Mouse (Mus musculus): ENCODE results near the gene Pik3cd. TPM values are rescaled to one million over a fixed set of nuclear protein-coding genes. Genes with fewer than 3 reads are reported as not detected.

Pik3cd gene
- total RNA-seq, 2 experiments from 2014 or later: 32.2 to 59.5 TPM

DNA sequence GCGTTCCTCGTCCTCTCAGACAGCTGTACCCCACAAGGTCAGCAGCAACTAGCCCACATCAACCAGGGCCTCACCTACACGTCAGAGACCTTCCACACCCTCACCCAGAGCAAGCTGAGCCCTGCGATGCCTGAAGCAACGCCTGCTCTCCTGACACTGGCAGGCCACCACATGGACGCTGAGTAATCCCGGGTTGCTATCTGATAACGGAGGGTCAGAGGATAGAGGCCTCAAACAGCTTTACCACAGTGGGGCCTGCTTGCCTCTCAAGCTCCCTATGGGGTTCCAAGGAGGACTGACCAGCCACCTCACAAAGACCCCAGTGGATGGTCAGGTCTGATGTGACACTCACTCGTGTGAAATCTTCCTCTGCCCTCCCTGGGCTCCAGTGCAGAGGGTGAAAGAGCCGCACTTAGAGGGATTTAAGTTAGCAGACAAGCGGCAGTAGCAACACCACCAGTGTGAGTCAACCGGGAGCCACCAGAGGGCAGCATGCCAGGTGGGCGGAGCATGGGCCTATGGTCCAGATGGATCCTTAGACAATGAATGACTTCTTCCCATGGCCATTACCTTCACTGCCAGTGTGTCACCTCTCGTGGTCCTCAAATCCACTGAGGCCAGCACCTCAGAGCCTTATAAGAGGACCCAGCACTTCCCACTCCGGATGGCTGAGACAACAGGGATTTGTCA, 23.4 kb upstream of the Pik3cd start:
- ATAC-seq (replicated peaks; ENCODE audit: poor library complexity): peak; percentile 74

- no peak for ATAC-seq (replicated peaks; ENCODE audit: poor library complexity)
These were observed 22.6 kb upstream of the Pik3cd start for GRCm38 (mm10) chr4:149724916-149725470.

DNA sequence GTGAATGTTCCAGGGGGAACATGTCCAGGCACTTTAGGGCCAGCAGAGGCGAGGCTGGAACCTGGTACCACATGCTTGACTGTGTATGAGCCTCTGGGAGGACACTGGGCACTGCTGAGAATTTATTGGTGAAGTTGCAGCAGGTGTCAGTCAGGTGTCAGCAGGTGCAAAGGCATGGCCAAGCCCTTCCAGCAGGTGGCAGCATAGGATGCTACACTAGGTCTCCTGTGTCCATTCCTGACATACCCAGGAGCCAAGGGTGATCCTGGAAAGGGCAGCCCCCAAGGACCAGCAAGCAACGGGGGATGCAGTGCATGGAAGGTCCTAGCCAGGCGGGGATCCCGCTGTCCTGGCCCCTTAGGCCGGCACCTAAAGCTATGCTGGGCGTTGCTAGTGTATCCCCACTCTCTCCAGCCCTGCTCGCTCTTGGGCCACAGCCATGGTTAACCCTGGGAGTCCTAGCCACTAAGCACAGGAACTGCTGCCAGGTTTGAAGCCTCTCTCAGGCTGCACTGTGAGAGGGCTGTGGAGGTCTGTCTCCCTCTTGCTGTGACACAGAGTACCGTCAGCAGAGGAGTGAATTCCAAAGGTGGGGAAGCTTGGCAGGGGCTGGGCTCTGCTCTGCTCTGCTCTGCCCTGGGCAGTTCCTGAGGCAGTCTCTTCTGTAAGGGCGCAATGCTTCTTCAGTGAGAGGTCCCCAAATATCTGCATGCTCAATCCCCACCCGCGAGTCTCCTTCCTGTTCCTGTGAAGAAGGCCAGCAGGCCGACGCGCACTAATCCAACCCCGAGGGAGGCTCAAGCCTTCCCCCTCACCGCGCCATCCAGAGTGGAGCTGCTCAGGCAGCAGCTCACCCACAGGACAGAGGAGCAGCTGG, 21.7 kb upstream of the Pik3cd start:
- peak; percentile 32; the same call in 1 of the 2 replicates for ATAC-seq (replicated peaks; ENCODE audit: poor library complexity)

- ATAC-seq (replicated peaks; ENCODE audit: poor library complexity): no peak
These were observed 20.6 kb upstream of the Pik3cd start for GRCm38 (mm10) chr4:149723021-149723390.

GRCm38 (mm10) chr4:149722104-149723020, 20.0 kb upstream of the Pik3cd start:
- no peak for ATAC-seq (replicated peaks; ENCODE audit: poor library complexity)

DNA sequence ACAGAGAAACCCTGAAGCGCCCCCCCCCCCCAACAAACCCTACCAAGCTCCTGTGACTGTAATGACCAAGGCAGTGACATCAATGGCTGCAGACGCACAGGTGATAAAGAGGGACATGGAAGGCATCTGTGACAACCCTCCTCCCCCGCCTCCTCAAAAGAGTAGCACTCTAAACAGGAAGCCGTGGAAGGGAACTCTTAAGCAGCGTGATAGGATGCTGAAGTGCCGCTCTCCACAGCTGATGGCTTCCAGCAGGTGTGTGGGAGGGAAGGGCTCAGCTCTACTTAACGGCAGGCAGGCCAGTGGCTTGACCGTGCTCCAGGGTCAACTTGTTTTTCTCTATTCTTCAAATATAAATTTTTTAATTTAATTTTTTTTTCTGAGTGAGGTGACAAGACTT, 18.8 kb upstream of the Pik3cd start:
- ATAC-seq (replicated peaks; ENCODE audit: poor library complexity): no peak

DNA sequence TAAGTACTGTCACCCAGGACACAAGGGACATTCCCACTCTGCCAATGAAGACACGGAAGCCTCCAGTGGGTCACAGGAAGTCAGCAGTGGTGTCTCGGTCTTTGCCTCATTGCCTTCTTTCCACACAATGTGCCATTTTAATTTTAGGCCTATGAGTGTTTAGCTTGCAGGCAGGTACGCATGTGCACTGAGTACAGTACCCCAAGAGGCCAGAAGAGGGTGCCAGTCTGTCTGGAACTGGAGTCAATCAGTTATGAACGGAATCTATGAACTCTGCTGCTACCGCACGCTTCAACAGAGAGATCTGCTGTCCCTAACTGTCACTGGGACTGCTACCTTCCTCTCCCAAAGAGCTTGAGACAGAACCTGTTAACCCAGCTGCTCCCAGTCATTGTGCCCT, 17.3 kb upstream of the Pik3cd start:
- ATAC-seq (replicated peaks; ENCODE audit: poor library complexity): peak; percentile 69

DNA sequence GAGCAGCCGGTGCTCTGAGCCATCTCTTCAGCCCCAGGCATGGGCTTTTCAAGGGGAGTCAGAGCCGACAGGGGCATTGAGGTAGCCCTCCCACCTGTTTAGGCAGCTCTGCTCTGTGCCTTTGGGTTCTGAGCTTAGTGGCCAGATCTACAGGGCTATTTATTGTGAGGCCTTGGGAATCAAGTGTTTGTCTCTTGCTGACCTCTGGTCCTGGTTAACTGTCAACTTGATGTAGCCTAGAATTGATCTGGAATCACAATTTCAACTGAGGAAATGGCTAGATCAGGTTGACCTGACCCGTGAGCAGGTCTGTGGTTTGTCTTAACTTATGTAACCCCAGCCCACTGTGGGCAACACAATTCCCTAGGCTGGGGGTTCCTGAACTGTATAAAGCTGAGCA, 12.2 kb upstream of the Pik3cd start:
- no peak for ATAC-seq (replicated peaks; ENCODE audit: poor library complexity)

DNA sequence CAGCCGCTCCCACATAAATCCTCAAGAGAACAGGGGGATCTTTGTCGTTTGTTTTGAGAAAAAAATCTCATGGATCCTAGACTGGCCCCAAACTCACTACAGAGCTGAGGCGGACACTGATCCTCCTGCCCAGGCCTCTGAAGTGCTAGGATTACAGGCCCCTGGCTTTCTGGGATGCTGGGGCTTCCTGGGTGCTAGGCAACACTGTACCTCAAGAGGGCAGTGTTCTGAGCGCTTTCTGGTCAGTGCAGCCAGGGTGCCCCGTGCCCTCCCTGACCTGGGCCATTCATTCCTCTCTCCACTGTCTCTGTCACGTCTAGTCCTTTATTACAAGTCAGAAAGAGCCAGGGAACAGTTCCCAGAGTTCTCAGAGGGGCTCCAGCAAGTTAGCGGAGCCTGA, 9.6 kb upstream of the Pik3cd start:
- ATAC-seq (replicated peaks; ENCODE audit: poor library complexity): peak; percentile 68

- ATAC-seq (replicated peaks; ENCODE audit: poor library complexity): no peak
These were observed 9.1 kb upstream of the Pik3cd start for GRCm38 (mm10) chr4:149711485-149711884.

- peak; percentile 97 for ATAC-seq (replicated peaks; ENCODE audit: poor library complexity)
These were observed 8.1 kb upstream of the Pik3cd start for GRCm38 (mm10) chr4:149710510-149710909.

DNA sequence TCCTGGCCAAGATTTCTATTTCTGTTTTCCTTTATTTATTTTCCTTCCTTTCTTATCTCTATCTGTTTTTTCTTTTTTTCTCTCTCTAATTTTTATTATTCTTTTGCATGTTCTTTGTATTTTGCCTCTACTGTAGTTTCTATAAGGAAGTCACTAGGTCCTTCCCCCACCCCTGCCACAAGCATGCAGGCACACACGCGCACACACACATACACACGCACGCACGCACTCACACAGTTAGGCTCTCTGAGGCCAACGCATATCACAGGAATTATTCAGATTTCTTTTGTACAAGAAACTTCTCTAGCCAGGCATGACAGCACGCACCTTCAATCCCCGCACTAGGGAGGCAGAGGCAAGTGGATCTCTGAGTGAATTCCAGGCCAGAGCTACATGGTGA, 3.6 kb upstream of the Pik3cd start:
- ATAC-seq (replicated peaks; ENCODE audit: poor library complexity): 0 out of 2 replicates have a peak, but pooled peaks have one; percentile 24

DNA sequence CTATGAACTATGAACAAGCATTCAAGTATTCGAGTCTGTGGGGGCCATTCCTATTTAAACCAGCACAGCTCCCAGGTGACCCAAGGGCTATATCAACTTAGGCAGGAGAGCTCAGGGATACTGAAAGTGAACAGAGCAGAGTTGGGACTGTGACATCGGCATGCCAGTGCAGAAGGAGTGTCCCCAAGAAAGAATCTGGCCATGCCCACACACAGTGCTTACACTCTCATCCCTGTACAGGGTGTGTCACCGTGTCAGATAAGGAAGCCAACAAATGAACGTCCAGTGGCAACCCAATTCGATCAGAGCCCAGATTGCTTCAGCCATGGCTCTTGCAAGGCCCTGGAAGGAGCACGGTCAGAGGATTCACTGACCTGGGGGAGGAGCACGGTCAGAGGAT, 2.9 kb upstream of the Pik3cd start:
- no peak for ATAC-seq (replicated peaks; ENCODE audit: poor library complexity)

DNA sequence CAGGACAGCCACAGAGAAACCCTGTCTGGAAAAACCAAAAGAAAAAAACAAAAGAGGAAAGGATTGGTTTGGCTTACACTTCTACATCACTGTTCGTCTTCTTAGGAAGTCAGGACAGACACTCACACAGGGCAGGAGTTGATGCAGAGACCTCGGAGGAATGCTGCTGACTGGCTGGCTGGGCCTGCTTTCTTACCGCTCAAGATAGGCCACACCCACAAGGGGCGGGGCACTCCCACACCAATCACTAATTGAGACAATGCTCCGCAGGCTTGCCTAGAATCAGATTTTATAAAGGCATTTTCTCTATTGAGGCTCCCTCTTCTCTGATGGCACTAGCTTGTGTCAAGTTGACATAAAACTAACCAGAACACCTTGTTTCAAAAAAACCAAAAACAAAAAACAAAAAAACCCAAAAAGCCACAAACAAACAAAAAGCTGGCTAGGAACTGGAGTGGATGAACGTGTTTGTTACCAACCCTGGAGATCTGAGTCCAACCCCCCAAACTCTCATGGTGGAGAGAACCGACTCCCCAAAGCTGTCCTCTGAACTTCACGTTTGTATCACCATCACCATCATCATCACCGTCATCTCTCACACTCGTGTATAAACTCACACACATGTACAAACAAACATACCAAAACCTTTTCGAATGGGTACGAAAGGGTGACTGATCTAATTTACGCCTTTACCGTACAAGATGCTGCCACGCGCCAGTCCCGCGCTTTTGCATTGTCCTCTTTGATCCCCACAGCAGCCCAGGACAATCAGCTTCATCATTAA, 753 bp downstream of the Pik3cd start:
- ATAC-seq (replicated peaks; ENCODE audit: poor library complexity): peak; percentile 35

GRCm38 (mm10) chr4:149699953-149700352, 2.4 kb downstream of the Pik3cd start:
- ATAC-seq (replicated peaks; ENCODE audit: poor library complexity): no peak

DNA sequence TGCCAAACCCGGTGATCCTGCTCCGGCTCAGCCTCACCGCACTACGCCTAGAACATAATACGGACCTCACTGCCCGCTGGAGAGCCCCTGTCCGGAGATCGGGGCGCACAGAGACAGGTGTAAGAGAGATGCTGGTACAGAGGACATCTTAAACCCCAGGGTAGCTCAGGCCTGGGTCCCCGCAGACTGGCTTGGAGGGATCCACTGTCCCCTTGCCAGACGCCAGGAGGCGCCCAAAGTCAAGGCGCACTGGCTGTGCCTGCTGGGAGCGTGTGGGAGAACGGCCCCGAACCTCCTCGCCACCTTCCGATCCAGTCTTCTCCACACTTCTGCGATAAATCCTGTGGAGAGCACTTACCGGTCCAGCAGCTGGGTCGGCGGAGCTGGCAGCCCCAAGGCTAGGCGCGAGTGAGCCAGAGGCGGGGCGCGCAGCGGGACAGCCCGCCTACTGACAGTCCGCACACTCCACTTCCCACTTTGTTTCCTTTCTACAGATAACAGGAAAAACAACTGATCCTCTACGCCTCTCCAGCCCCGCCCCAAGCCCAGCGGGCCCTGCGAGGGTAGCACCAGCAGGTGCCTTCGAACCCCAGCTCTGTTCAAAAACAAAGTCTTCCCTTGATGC, 4.1 kb downstream of the Pik3cd start:
- peak; percentile 56 for ATAC-seq (replicated peaks; ENCODE audit: poor library complexity)

DNA sequence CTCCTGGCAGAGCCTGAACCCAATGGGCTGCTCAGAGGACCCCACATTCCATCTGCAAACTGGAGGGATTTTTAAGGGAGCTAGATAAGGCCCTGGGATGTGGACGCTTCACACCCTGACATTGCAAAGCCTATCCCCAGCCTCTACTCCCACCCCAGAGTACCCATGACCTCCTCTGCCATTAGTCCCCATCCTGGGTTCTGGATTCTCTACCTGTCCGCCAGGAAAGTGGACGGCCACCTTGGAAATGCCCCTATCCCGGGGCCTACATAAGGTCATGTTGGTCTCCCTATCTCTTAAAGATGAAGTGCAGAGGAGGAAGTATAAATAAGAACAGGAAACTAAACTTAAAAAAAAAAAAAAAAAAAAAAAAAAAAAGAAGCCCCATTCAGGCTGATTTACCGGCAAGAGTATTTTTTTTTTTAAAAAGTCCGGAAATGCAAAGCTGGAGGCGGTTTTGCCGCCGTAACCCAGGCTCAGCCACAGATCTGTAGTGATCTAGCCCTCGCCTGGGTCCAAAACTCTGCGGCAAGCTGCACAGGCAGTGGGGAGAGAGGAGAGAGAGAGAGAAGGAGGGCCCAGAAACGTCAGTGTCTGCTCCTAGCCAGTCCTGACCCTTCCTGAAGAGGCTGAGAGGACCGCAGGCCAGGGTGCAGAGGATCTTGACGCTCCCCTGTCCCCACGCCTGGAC, 4.7 kb downstream of the Pik3cd start:
- peak; percentile 30 for ATAC-seq (replicated peaks; ENCODE audit: poor library complexity)

DNA sequence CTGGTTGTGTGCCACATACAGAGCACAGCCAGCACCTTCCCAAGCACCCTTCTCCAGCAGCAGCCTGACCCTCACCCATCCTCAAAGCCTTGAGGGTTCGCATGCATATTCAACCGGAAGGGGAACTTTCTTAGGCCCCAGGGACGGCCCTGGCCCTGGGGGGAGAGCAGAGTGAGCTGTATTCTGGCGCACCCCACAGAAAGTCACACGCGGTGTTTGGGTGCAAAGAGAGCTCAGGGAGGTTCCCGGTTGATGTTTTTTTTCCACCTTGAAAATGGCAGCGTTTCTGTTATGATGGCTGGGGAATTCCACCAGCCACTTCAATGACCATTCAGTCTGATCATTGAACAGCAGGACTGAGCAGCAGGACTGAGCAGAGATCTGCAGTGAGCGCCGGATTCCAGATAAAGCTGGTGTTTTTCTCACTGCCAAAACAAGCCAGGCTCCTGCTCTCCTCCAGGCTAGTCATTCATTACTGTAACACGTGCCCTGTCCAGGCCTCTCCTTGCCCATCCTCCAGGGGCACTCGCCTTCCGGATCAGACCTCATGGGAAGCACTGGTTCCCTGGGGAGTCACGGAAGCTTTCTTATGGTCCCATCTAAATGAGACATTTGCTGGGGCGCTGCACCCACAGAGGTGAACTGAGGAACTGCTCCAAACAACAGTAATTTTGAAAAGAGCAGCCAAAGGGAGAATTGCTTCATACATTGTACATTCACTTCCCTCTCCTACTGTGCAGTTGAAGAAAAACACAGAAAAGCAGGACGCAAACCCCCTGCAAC, 6.0 kb downstream of the Pik3cd start:
- ATAC-seq (replicated peaks; ENCODE audit: poor library complexity): peak; percentile 41

Data from megakaryocyte progenitor cell, adult 5-6 weeks (primary cell).